Mouse (Mus musculus) bone marrow macrophage, adult 2 months (primary cell): ENCODE results near the gene Actg2. TPM values are rescaled to one million over a fixed set of nuclear protein-coding genes. Genes with fewer than 3 reads are reported as not detected.

ENCODE experiments used
- H3K27ac ChIP-seq: 2 replicates; pipeline ENCODE4 v1.5.1; 2012; ENCODE audit warnings: low read depth, low read length; ENCODE audit not compliant: insufficient read depth
- H3K4me1 ChIP-seq: 2 replicates; pipeline ENCODE4 v1.6.1; 2012; ENCODE audit warnings: low read length; ENCODE audit not compliant: control insufficient read depth, insufficient read depth
- H3K4me3 ChIP-seq: 2 replicates; pipeline ENCODE4 v1.5.1; 2012; ENCODE audit warnings: mild to moderate bottlenecking, low read length, moderate library complexity; ENCODE audit not compliant: insufficient read depth
- CTCF ChIP-seq: IDR thresholded peaks from 2 replicates; pipeline ENCODE4 v1.5.1; 2012; ENCODE audit warnings: low read depth, mild to moderate bottlenecking, low read length, moderate library complexity
- POLR2A ChIP-seq: IDR thresholded peaks from 2 replicates; pipeline ENCODE4 v1.6.1; 2012; ENCODE audit warnings: mild to moderate bottlenecking, low read depth, low read length, borderline replicate concordance
- polyA plus RNA-seq: library from polyadenylated mRNA; stranded (reverse); fragments of >200 nt; gene quantifications from 2 replicates; pipeline ENCODE4 v1.2.4, GENCODE M21; 2012; ENCODE audit not compliant: missing spikeins, insufficient read depth, insufficient read length

The Actg2 gene
- polyA plus RNA-seq, 1 experiment: 4.7 TPM

- Histone ChIP-seq H3K4me1 (peaks cover 54% of the 10 kb centered on the region), H3K4me3 (no peak overlapping the region), H3K27ac (0 out of 2 replicates have a peak overlapping the region, but pooled peaks have one; percentile 0)
- TF ChIP-seq CTCF (no peak), POLR2A (no peak)
Measured at GRCm38 (mm10) chr6:83483776-83484175, 52.3 kb downstream of the Actg2 start.

- Histone ChIP-seq H3K27ac (peak overlapping the region; percentile 93), H3K4me1 (peaks cover 53% of the 10 kb centered on the region), H3K4me3 (peak overlapping the region; percentile 28)
- no peak for TF ChIP-seq POLR2A
- TF ChIP-seq CTCF: no peak
Measured at GRCm38 (mm10) chr6:83482418-83483085, 53.5 kb downstream of the Actg2 start.

GRCm38 (mm10) chr6:83480019-83480655 is 55.9 kb downstream of the Actg2 start:
- Histone ChIP-seq H3K27ac (no peak overlapping the region), H3K4me1 (peaks cover 62% of the 10 kb centered on the region), H3K4me3 (no peak overlapping the region)
- TF ChIP-seq POLR2A (no peak), CTCF (no peak)

GRCm38 (mm10) chr6:83479193-83479592 is 56.9 kb downstream of the Actg2 start:
- H3K4me1 ChIP-seq: peaks cover 65% of the 10 kb centered on the region
- H3K4me3 ChIP-seq: no peak overlapping the region
- TF ChIP-seq CTCF (no peak), POLR2A (no peak)
- no peak overlapping the region for H3K27ac ChIP-seq

GRCm38 (mm10) chr6:83478628-83479027 is 57.4 kb downstream of the Actg2 start:
- Histone ChIP-seq H3K27ac (no peak overlapping the region), H3K4me1 (peaks cover 61% of the 10 kb centered on the region), H3K4me3 (no peak overlapping the region)
- no peak for TF ChIP-seq POLR2A

GRCm38 (mm10) chr6:83478217-83478616 is 57.8 kb downstream of the Actg2 start:
- TF ChIP-seq CTCF (no peak), POLR2A (no peak)
- Histone ChIP-seq H3K4me1 (peaks cover 63% of the 10 kb centered on the region), H3K27ac (no peak overlapping the region), H3K4me3 (no peak overlapping the region)

- TF ChIP-seq CTCF: no peak
- no peak for TF ChIP-seq POLR2A
- Histone ChIP-seq H3K4me3 (no peak overlapping the region), H3K4me1 (peaks cover 47% of the 10 kb centered on the region), H3K27ac (peak overlapping the region; percentile 54)
Measured at GRCm38 (mm10) chr6:83475431-83475830, 60.6 kb downstream of the Actg2 start.

GRCm38 (mm10) chr6:83473240-83473639 is 62.8 kb downstream of the Actg2 start:
- no peak overlapping the region for H3K27ac ChIP-seq
- TF ChIP-seq CTCF (no peak), POLR2A (no peak)
- H3K4me1 ChIP-seq: peaks cover 42% of the 10 kb centered on the region
- H3K4me3 ChIP-seq: no peak overlapping the region

GRCm38 (mm10) chr6:83471739-83472138 is 64.3 kb downstream of the Actg2 start:
- Histone ChIP-seq H3K27ac (no peak overlapping the region), H3K4me3 (no peak overlapping the region), H3K4me1 (peaks cover 29% of the 10 kb centered on the region)
- no peak for TF ChIP-seq POLR2A
- TF ChIP-seq CTCF: no peak

GRCm38 (mm10) chr6:83464011-83464410 is 72.1 kb downstream of the Actg2 start:
- Histone ChIP-seq H3K4me1 (no peaks in the 10 kb centered on the region), H3K27ac (no peak overlapping the region), H3K4me3 (no peak overlapping the region)
- no peak for TF ChIP-seq POLR2A
- no peak for TF ChIP-seq CTCF

Other genes with a start within 250 kb of the Actg2 start
- 21.1 and 28.1 TPM in 2 replicates for gene Mthfd2, start 210.4 kb downstream of the Actg2 start, polyA plus RNA-seq
- 166 and 182 TPM in 2 replicates for gene Mob1a, start 210.2 kb downstream of the Actg2 start, polyA plus RNA-seq
- gene Bola3, start 187.1 kb downstream of the Actg2 start, polyA plus RNA-seq: 24.8 and 35.7 TPM in 2 replicates
- gene Tet3, start 77.2 kb downstream of the Actg2 start, polyA plus RNA-seq: 46.8 and 46.9 TPM in 2 replicates
- 61.5 and 63.2 TPM in 2 replicates for gene Dguok, start 29.3 kb downstream of the Actg2 start, polyA plus RNA-seq
- 28.8 and 36.4 TPM in 2 replicates for gene Stambp, start 36.5 kb upstream of the Actg2 start, polyA plus RNA-seq
- gene Clec4f, start 119.9 kb upstream of the Actg2 start, polyA plus RNA-seq: not detected in 2 replicates
- 3.6 and 5.1 TPM in 2 replicates for gene Cd207, start 141.6 kb upstream of the Actg2 start, polyA plus RNA-seq
- not detected in 2 replicates for gene Vax2, start 175.0 kb upstream of the Actg2 start, polyA plus RNA-seq
- gene Atp6v1b1, start 206.7 kb upstream of the Actg2 start, polyA plus RNA-seq: not detected in 2 replicates
- not detected in 2 replicates for gene Ankrd53, start 226.4 kb upstream of the Actg2 start, polyA plus RNA-seq
- 97.3 and 108 TPM in 2 replicates for gene Tex261, start 239.5 kb upstream of the Actg2 start, polyA plus RNA-seq